19 mouse cellular contexts compared by ENCODE assay signal in the genomic region with DNA sequence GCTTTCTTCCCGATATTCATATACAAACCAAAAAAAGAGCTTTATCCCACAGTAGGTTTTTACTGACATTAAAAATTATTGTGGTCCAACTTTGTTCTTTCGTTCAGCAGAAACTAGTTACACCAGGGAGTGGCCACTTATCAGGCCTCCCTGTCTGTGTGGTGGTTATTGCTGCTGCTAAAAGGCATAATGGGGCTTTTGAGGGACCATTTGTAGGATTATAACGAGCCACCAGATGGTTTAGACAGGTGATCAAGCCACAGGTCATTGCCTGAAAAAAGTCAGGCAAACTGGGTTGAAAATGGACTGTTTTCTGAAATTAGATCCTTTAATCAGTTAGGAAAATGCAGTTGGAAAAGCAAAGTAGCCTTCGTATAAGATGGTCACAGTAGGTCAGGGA.
DNase-seq lines count a peak whose midpoint lies in the region; TF ChIP-seq lines count a peak whose summit lies in the region.
"Had no signal": no experiment of that assay in that cellular context is flagged by ENCODE, and none has a peak within 500 bp of the region (broad histone marks: within the 10 kb centered on the region; RNA-seq: fewer than 3 reads in every experiment).

No protein-coding gene starts in this region.

- peak overlapping the region; percentile 81 for H3K27ac ChIP-seq in cerebellum, adult 2 months (ENCODE audit: insufficient read depth, low read length)
- H3K27ac ChIP-seq: embryonic facial prominence, embryonic 13.5 days; embryonic facial prominence, embryonic 15.5 days; forebrain, embryonic 10.5 days; forebrain, embryonic 12.5 days had no signal

- no peaks in the 10 kb centered on the region for H3K27me3 ChIP-seq in cerebellum, adult 2 months (ENCODE audit: control insufficient read depth, insufficient read depth, low read length)
- H3K27me3 ChIP-seq: CH12.LX; embryonic facial prominence, embryonic 13.5 days; embryonic facial prominence, embryonic 15.5 days; forebrain, embryonic 12.5 days; Patski had no signal

- 41% methylated on average over 4 of the region's 4 CpGs for WGBS in cerebellum, adult 2 months

- TF ChIP-seq CTCF in cerebellum, adult 2 months (IDR thresholded peaks at IDR 0.05; ENCODE audit: borderline replicate concordance, insufficient read depth, low read depth, low read length): no peak

- peak; percentile 10 for DNase-seq in cerebellum, adult 11-12 months
- DNase-seq in cerebellum, adult 8-10 months: no peak
- peak in 1 of 2 experiments; percentile 53 for DNase-seq in cerebellum, adult 2 months
- DNase-seq in cerebellum, postnatal 4 days (ENCODE audit: low spot score in 2 of 2): no peak
- peak; percentile 21 for DNase-seq in cerebellum, adult 9-11 months
- DNase-seq in cerebellum, postnatal 14 days: no peak
- peak; percentile 67 for DNase-seq in brain, adult 2 months (ENCODE audit: low read depth, low spot score)
- DNase-seq: adrenal gland, adult 8-10 months; adrenal gland, postnatal 14 days; adrenal gland, postnatal 36 days; B cell, adult 2 months; embryo, embryonic 11 days had no signal

- H3K4me1 ChIP-seq in cerebellum, adult 2 months (ENCODE audit: control insufficient read depth, insufficient read depth, low read length): peaks cover 3% of the 10 kb centered on the region
- H3K4me1 ChIP-seq: embryonic facial prominence, embryonic 13.5 days; embryonic facial prominence, embryonic 15.5 days; forebrain, embryonic 10.5 days; forebrain, embryonic 12.5 days had no signal

- TF ChIP-seq POLR2A in cerebellum, adult 2 months (IDR thresholded peaks at IDR 0.05; ENCODE audit: borderline replicate concordance, insufficient read depth, low read length): no peak

- no peak overlapping the region for H3K4me3 ChIP-seq in cerebellum, adult 2 months (replicated peaks; ENCODE audit: insufficient read depth, low read depth, low read length)
- H3K4me3 ChIP-seq: embryonic facial prominence, embryonic 13.5 days; embryonic facial prominence, embryonic 15.5 days; erythroblast, embryonic 14.5 days; forebrain, embryonic 10.5 days; forebrain, embryonic 12.5 days had no signal

Comparison
In these comparisons a context has a peak if more than half of its experiments do, and no peak if none do; other contexts are left out.
1. DNase-seq: peak in cerebellum, adult 11-12 months (single experiment), cerebellum, adult 9-11 months (single experiment) and brain, adult 2 months (single experiment); none in cerebellum, adult 8-10 months (single experiment), cerebellum, postnatal 4 days (0 of 2) and cerebellum, postnatal 14 days (0 of 2).